Mouse (Mus musculus): ENCODE results near the gene Arid4a.

DNA sequence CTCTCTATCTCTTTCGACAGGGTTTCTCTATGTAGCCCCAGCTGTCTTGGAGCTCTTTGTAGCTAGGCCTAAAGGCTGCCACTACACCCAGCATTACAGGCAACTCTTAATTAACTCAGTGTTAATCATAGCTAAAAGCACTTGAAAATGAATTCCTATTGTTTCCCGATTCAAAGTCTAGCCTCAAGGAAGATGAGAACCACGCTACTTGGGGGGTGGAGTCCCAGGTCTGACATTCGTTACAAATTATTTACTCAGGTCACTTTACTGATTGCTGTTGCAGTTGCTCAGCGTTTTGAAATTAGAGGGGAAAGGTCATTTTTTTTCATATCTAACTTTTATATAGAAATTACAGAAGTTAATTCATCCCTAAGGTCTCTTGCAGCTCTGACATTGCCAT, 119.8 kb downstream of the Arid4a start:
- TF ChIP-seq ZNF384 (IDR thresholded peaks at IDR 0.05; ENCODE audit: low read depth, low read length) (no peak), MAFK (IDR thresholded peaks at IDR 0.05; ENCODE audit: insufficient read depth, low read depth, low read length) (no peak), HCFC1 (IDR thresholded peaks at IDR 0.05; ENCODE audit: borderline replicate concordance, insufficient read depth, low read length) (no peak)

Measured in ES-E14 (cell line).